Mouse (Mus musculus): ENCODE results near the gene Cd164.

Gene Cd164

GRCm38 (mm10) chr10:41546396-41547165, 27.4 kb downstream of the Cd164 start:
- no peak for DNase-seq (ENCODE audit: low spot score)

- no peak for DNase-seq (ENCODE audit: low spot score)
These were observed 31.5 kb downstream of the Cd164 start for GRCm38 (mm10) chr10:41550711-41551110.

DNA sequence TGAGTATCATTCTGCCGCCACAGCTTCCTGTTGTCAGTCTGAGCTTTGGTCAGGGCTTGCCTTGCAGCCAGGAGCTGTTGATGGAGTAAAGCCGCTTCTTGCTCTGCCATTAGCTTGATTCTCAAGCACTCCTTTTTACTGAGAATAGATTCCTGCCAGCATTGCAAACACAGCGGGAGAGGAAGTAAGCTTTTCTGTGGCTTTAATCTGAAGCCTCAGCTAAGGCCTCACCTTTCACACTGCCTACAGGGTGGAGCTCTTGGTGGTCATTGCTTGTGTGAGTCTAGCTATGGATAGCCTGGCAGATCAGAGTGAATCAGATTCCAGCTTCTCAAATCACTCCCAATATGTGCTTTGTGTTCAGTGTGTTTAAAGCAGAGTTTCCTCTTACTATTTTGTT, 33.1 kb downstream of the Cd164 start:
- peak; percentile 14 for DNase-seq (ENCODE audit: low spot score)

GRCm38 (mm10) chr10:41552847-41553589, 33.8 kb downstream of the Cd164 start:
- DNase-seq (ENCODE audit: low spot score), result peak; percentile 61

GRCm38 (mm10) chr10:41553711-41554110, 34.5 kb downstream of the Cd164 start:
- DNase-seq (ENCODE audit: low spot score), result no peak

GRCm38 (mm10) chr10:41555081-41555480, 35.9 kb downstream of the Cd164 start:
- no peak for DNase-seq (ENCODE audit: low spot score)

- DNase-seq (ENCODE audit: low spot score), result no peak
These were observed 39.2 kb downstream of the Cd164 start for GRCm38 (mm10) chr10:41558401-41558800.

DNA sequence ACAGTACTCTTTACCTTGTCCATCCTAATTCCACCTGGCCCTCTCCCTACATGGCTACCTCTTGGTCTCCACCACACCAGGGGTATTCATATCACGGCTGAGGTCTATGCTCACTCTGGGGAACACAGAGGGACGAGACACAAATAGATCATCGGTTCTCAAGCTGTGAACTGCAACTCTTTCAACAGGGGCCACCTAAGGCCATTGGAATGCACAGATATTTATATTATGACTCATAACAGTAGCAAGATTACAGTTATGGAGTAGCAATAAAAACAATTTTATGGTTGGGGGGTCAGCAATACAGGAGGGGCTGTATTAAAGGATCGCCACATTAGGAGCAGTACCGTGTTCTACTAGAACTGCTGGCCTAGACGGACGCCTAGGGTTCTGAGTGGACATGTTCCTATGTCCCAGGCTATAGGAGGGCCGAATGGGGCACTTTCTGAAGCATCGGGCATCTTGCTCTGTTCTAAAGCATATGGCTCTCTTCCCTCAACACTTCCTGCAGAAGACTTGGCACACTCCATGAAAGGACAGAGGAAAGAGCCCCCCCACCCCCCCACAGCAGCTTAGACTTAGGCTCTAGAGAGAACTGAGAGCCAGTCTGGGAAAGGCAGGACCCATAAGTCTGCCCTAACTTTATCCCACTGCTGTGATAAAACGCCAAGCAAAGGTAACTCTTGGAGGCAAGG, 42.6 kb downstream of the Cd164 start:
- no peak for DNase-seq (ENCODE audit: low spot score)

GRCm38 (mm10) chr10:41565141-41565540, 45.9 kb downstream of the Cd164 start:
- no peak for DNase-seq (ENCODE audit: low spot score)

GRCm38 (mm10) chr10:41568306-41568705, 49.1 kb downstream of the Cd164 start:
- DNase-seq (ENCODE audit: low spot score), result peak; percentile 48

DNA sequence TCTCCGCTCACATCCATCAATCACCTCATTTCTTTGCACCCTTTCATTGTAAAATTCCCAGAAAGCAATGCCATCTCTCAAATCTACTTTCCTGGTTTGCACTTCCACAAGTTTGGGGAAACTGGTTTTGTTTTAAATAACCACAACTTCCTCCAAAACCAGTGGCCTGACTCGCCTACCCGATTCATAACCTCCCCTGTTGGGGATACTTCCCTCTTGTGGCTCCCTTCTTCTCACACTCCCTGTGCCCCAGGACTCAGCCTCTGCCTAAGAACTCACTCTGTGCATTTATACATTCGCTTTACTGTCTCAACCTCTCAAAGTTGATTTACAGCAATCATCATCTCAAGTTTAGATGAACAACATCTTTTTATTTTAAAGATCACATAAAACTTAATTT, 51.9 kb downstream of the Cd164 start:
- DNase-seq (ENCODE audit: low spot score), result no peak

DNA sequence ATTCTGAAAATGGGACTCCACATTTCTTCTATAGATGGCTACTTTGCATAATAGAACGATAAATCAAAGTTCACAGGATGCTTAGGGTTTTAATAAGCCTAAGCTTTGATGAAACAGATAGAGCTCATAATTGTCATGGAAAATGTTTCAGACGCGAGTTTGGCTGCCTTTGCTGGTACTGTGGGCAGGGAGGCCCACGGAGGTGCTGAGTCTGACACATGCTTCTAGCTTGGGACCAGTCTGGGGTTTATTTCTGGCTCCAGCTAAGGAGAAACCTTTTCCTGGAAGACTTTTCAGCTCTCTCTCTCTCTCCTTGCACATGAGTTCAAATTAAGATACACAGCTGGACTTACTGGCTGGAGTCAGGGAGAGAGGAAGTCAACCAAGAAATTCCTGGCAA, 53.1 kb downstream of the Cd164 start:
- no peak for DNase-seq (ENCODE audit: low spot score)

DNA sequence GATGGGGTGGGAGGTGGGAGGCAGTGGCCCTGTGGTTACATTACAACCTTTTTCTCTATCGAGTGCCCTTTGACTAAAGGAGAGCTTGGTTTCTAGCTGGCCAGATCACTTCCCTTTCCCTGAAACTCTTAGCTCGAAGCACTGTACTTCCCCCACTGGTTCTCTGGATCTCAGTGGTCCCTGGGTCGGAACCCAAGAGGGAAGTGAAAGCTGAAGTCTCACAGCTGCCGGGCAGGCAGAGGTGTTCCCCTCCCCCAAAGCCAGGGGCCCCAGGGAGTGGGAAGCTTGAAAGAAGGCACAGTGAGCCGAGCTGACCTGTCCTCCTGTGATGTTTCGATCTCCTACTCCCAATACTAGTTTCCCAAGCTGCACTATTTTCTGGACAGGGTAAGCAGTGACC, 54.0 kb downstream of the Cd164 start:
- DNase-seq (ENCODE audit: low spot score), result no peak

- DNase-seq (ENCODE audit: low spot score), result no peak
These were observed 56.5 kb downstream of the Cd164 start for GRCm38 (mm10) chr10:41575451-41576327.

GRCm38 (mm10) chr10:41576328-41576833, 57.2 kb downstream of the Cd164 start:
- no peak for DNase-seq (ENCODE audit: low spot score)

GRCm38 (mm10) chr10:41578541-41578940, 59.3 kb downstream of the Cd164 start:
- no peak for DNase-seq (ENCODE audit: low spot score)

DNA sequence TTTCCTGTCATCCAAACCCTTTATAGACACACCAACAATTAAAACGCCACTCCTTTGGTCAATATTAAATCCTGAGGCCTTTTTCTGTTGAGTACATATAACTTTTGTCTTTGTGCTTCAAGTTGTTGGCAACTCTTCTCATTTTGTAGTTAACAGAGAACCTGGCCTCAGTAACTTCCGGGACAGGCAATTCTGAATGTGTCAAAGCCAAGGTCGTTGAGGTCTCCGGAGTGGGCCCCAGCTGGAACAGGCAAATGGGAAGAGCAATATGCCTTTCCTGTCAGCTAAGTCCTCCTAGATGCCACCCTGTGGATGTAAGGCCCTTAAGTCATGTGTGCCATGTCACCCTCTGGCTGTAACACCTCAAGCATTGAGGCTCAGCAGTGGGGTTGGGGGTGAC, 61.2 kb downstream of the Cd164 start:
- no peak for DNase-seq (ENCODE audit: low spot score)

All from embryo, embryonic 10 days (tissue).